Mouse (Mus musculus) heart, embryonic 11.5 days (tissue): ENCODE data around the gene Tjp1. TPM values are rescaled to one million over a fixed set of nuclear protein-coding genes. Genes with fewer than 3 reads are reported as not detected.

Source experiments
- ATAC-seq: fragments of 200-750 bp; cut with Nextera tagmentation; replicated peaks from 2 replicates; pipeline ENCODE4 v1.8.0; 2017; ENCODE audit warnings: moderate library complexity; ENCODE audit not compliant: insufficient number of reproducible peaks, low FRiP score, low TSS enrichment
- H3K27ac ChIP-seq: fragments of 300-500 bp; sonication (generic); 2 replicates; pipeline ENCODE4 v1.5.1; 2014; ENCODE audit warnings: mild to moderate bottlenecking, low read depth, low read length
- H3K27me3 ChIP-seq: fragments of 300-500 bp; sonication (generic); 2 replicates; pipeline ENCODE4 v1.6.1; 2014; ENCODE audit warnings: mild to moderate bottlenecking, low read length, mixed read lengths; ENCODE audit not compliant: control insufficient read depth, insufficient read depth
- H3K36me3 ChIP-seq: fragments of 300-500 bp; sonication (generic); 2 replicates; pipeline ENCODE4 v1.6.1; 2014; ENCODE audit warnings: mild to moderate bottlenecking, low read length, moderate library complexity, mixed read lengths; ENCODE audit not compliant: control insufficient read depth, insufficient read depth
- H3K4me1 ChIP-seq: fragments of 300-500 bp; sonication (generic); 2 replicates; pipeline ENCODE4 v1.6.1; 2014; ENCODE audit warnings: low read length; ENCODE audit not compliant: control insufficient read depth, insufficient read depth
- H3K4me2 ChIP-seq: fragments of 300-500 bp; sonication (generic); 2 replicates; pipeline ENCODE4 v1.6.1; 2014; ENCODE audit warnings: mild to moderate bottlenecking, moderate library complexity
- H3K4me3 ChIP-seq: fragments of 300-500 bp; sonication (generic); 2 replicates; pipeline ENCODE4 v1.5.1; 2014; ENCODE audit warnings: low read depth, low read length
- H3K9ac ChIP-seq: fragments of 300-500 bp; sonication (generic); 2 replicates; pipeline ENCODE4 v1.6.1; 2014; ENCODE audit warnings: mild to moderate bottlenecking, low read depth, low read length, moderate library complexity
- H3K9me3 ChIP-seq: fragments of 300-500 bp; sonication (generic); replicated peaks from 2 replicates; pipeline ENCODE4 v1.6.1; 2016; ENCODE audit warnings: low read length; ENCODE audit not compliant: control insufficient read depth
- WGBS: fragments of 180-500 bp; shearing (Covaris S2); extraction: QIAGEN DNeasy Blood & Tissue Kit; methylation state at CpG from one replicate; pipeline ENCODE4 v1.1.7; 2014; ENCODE audit not compliant: insufficient replicate concordance; 5-methylcytosine and 5-hydroxymethylcytosine counted together
- polyA plus RNA-seq: library from polyadenylated mRNA; unstranded; fragments of >200 nt; fragmentation: Nextera tagmentation; extraction: Ambion mirVana; gene quantifications from 2 replicates; pipeline ENCODE4 v1.2.1, GENCODE M21; 2014

Tjp1 gene
- 13.3 and 32.3 TPM in 2 replicates for polyA plus RNA-seq

DNA sequence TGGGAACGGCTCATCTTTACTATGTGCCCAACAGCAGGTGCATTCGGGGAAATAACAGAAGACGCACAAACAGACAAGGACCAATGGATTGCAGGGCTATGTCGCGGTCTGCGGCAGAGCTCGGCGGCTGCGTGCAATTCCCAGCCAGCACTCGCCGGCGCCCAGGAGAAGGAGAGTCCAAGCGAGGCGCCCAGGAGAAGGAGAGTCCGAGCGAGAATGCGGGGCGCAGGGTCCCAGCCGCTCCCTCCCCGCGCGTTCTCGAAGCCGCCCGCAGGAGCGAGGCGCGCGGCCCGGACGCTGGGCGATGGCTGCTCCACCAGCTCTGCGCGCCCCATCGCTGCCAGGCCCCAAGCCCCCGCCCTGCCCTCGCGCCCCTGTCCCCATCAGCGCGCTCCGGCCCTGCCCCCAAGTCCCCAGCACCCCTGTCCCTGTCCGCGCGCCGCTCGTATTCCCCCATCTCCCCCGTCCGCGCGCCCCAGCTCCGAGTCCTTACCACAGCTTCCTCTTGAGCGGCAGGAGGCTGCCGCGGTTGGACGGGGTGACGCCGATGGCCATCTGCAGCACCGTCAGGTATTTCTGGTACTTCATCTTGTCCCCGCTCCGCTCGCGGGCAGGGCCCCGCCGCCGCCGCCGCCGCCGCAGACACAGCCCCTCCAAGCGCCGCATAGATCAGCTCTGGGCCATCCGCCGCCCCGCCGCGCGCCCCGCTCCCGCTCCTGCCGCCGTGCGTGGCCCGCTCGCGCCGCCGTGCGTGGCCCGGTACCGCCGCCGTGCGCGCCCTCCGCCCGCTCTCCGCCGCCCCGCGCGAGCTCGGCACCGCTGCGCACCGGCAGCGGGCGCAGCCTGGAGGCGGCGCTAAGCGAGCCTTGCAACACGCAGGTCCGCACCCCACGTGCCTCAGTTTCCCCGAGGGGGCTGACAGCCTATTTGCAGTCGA lies at the start of gene Tjp1:
Tjp1 (minus strand) TSS at position 711 of the 937 bp plus-strand sequence.
- Histone ChIP-seq H3K4me1 (no peaks in the 10 kb centered on the region), H3K27ac (no peak within 1 kb of the TSS), H3K9me3 (no peaks in the 10 kb centered on the region), H3K27me3 (peaks cover 34% of the 10 kb centered on the region), H3K4me3 (peak within 1 kb of the TSS; percentile 51), H3K36me3 (no peaks in the 10 kb centered on the region), H3K9ac (peak within 1 kb of the TSS; percentile 23), H3K4me2 (peak within 1 kb of the TSS; percentile 87)
- ATAC-seq = peak; percentile 18; the same call in 1 of the 2 replicates
- WGBS = 1% methylated on average over 103 of the region's 115 CpGs

- no peaks in the 10 kb centered on the region for H3K4me1 ChIP-seq
- H3K9ac ChIP-seq = no peak overlapping the region
- no peak overlapping the region for H3K4me3 ChIP-seq
- H3K27me3 ChIP-seq = no peaks in the 10 kb centered on the region
- no peak overlapping the region for H3K4me2 ChIP-seq
- no peak overlapping the region for H3K27ac ChIP-seq
- no peak for ATAC-seq
- WGBS = 51% methylated on average over 12 of the region's 12 CpGs
- H3K36me3 ChIP-seq = no peaks in the 10 kb centered on the region
- no peaks in the 10 kb centered on the region for H3K9me3 ChIP-seq
Measured at GRCm38 (mm10) chr7:65577118-65577517, 49.5 kb upstream of the Tjp1 start.

DNA sequence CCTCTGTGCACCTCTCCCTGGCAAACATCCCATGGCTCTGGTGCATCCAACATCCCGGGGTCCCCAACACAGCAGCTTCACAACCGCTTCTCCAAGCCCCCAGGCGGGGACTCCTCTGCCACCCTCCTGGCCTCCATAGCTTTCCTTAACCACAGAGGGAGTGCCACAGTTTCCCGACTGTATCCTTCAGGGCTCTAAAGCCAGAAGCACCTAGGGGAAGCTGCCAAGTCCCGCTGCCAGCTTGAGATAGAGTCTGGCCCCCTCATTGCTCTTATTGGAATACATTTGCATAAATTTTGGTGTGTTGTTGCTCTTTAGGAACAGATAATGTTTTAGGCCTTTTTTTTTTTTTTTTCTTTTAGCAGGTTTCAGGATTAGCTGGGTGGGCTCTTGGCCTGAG lies 45.1 kb upstream of the Tjp1 start:
- ATAC-seq = no peak
- H3K4me2 ChIP-seq = no peak overlapping the region
- H3K36me3 ChIP-seq = no peaks in the 10 kb centered on the region
- H3K9me3 ChIP-seq = no peaks in the 10 kb centered on the region
- H3K9ac ChIP-seq = no peak overlapping the region
- H3K4me3 ChIP-seq = no peak overlapping the region
- 57% methylated on average over 5 of the region's 5 CpGs for WGBS
- H3K4me1 ChIP-seq = no peaks in the 10 kb centered on the region
- H3K27ac ChIP-seq = no peak overlapping the region
- no peaks in the 10 kb centered on the region for H3K27me3 ChIP-seq

DNA sequence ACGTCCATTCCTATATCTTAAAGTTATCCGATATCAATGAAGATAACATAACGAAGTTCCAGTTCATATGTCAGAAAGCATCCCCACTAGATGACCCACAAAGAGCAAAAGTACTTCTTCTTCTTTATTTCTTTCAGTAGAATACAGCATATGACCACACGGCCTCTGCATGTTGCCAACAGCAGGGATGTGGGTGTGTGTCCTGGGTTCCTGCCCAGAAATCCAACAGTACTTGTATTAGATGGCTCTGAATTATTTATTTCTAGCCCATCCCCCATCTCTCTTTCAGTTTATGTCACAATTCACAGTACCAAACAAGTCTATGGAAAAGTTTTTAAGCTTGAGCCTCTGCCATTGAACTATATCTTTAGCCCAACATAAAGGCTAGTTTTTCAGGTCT lies 43.1 kb upstream of the Tjp1 start:
- no peak for ATAC-seq
- H3K4me3 ChIP-seq = no peak overlapping the region

GRCm38 (mm10) chr7:65555996-65556395 lies 28.4 kb upstream of the Tjp1 start:
- H3K4me1 ChIP-seq = no peaks in the 10 kb centered on the region
- no peaks in the 10 kb centered on the region for H3K27me3 ChIP-seq
- H3K36me3 ChIP-seq = no peaks in the 10 kb centered on the region
- H3K4me3 ChIP-seq = no peak overlapping the region
- ATAC-seq = no peak
- no peak overlapping the region for H3K4me2 ChIP-seq
- no peak overlapping the region for H3K27ac ChIP-seq
- no peaks in the 10 kb centered on the region for H3K9me3 ChIP-seq
- WGBS = 32% methylated on average over 1 of the region's 1 CpGs
- H3K9ac ChIP-seq = no peak overlapping the region

More for the DNA sequence above, 43.1 kb upstream of the Tjp1 start:
- no peaks in the 10 kb centered on the region for H3K9me3 ChIP-seq
- no peaks in the 10 kb centered on the region for H3K27me3 ChIP-seq
- WGBS = 71% methylated on average over 4 of the region's 4 CpGs
- no peak overlapping the region for H3K4me2 ChIP-seq
- no peak overlapping the region for H3K9ac ChIP-seq
- H3K4me1 ChIP-seq = no peaks in the 10 kb centered on the region
- no peak overlapping the region for H3K27ac ChIP-seq
- H3K36me3 ChIP-seq = no peaks in the 10 kb centered on the region

GRCm38 (mm10) chr7:65545741-65546140 lies 18.2 kb upstream of the Tjp1 start:
- no peaks in the 10 kb centered on the region for H3K27me3 ChIP-seq
- H3K36me3 ChIP-seq = no peaks in the 10 kb centered on the region
- no peak for ATAC-seq
- H3K9ac ChIP-seq = no peak overlapping the region
- H3K9me3 ChIP-seq = no peaks in the 10 kb centered on the region
- no peak overlapping the region for H3K4me3 ChIP-seq
- no peak overlapping the region for H3K27ac ChIP-seq
- WGBS = 43% methylated on average over 5 of the region's 5 CpGs
- no peaks in the 10 kb centered on the region for H3K4me1 ChIP-seq
- H3K4me2 ChIP-seq = no peak overlapping the region

GRCm38 (mm10) chr7:65532689-65533088 lies 5.1 kb upstream of the Tjp1 start:
- H3K36me3 ChIP-seq = no peaks in the 10 kb centered on the region
- no peaks in the 10 kb centered on the region; the same call in 1 of the 2 replicates for H3K9me3 ChIP-seq
- no peak overlapping the region for H3K9ac ChIP-seq
- H3K4me3 ChIP-seq = no peak overlapping the region
- H3K27ac ChIP-seq = no peak overlapping the region
- 52% methylated on average over 4 of the region's 4 CpGs for WGBS
- H3K4me1 ChIP-seq = no peaks in the 10 kb centered on the region
- no peak overlapping the region for H3K4me2 ChIP-seq
- peaks cover 13% of the 10 kb centered on the region for H3K27me3 ChIP-seq
- ATAC-seq = no peak

GRCm38 (mm10) chr7:65523116-65523515 lies 4.5 kb downstream of the Tjp1 start:
- WGBS = 86% methylated on average over 4 of the region's 4 CpGs
- Histone ChIP-seq H3K27me3 (peaks cover 25% of the 10 kb centered on the region), H3K9ac (no peak overlapping the region), H3K4me3 (no peak overlapping the region), H3K27ac (no peak overlapping the region), H3K4me1 (no peaks in the 10 kb centered on the region), H3K9me3 (no peaks in the 10 kb centered on the region), H3K36me3 (no peaks in the 10 kb centered on the region), H3K4me2 (no peak overlapping the region)
- no peak for ATAC-seq

GRCm38 (mm10) chr7:65522490-65522889 lies 5.1 kb downstream of the Tjp1 start:
- no peak overlapping the region for H3K27ac ChIP-seq
- no peak overlapping the region for H3K9ac ChIP-seq
- no peaks in the 10 kb centered on the region for H3K9me3 ChIP-seq
- H3K4me2 ChIP-seq = no peak overlapping the region
- ATAC-seq = no peak
- no peak overlapping the region for H3K4me3 ChIP-seq
- no peaks in the 10 kb centered on the region for H3K36me3 ChIP-seq
- WGBS = 56% methylated on average over 12 of the region's 12 CpGs
- H3K27me3 ChIP-seq = peaks cover 19% of the 10 kb centered on the region
- H3K4me1 ChIP-seq = no peaks in the 10 kb centered on the region
